Mouse (Mus musculus): Measurements from ENCODE around the gene Tsc2.

- TF ChIP-seq MAFK (IDR thresholded peaks at IDR 0.05; ENCODE audit: insufficient read depth, low read depth, low read length) = no peak
- no peak for TF ChIP-seq HCFC1 (IDR thresholded peaks at IDR 0.05; ENCODE audit: borderline replicate concordance, insufficient read depth, low read length)
- TF ChIP-seq ZNF384 (IDR thresholded peaks at IDR 0.05; ENCODE audit: low read depth, low read length) = no peak
- no peak for TF ChIP-seq CHD2 (IDR thresholded peaks at IDR 0.05; ENCODE audit: low read depth, low read length)
- TF ChIP-seq ZC3H11A (IDR thresholded peaks at IDR 0.05; ENCODE audit: borderline replicate concordance, low read depth, low read length) = no peak
Observed at GRCm38 (mm10) chr17:24559146-24559545, 73.3 kb downstream of the Tsc2 start.

All from ES-E14 (cell line).